Mouse (Mus musculus) neutrophil, adult 59 days (primary cell): ENCODE results near the gene Kansl3. TPM values are rescaled to one million over a fixed set of nuclear protein-coding genes. Genes with fewer than 3 reads are reported as not detected.

ENCODE experiments used
- total RNA-seq, 2 experiments: library from RNA; stranded (reverse); gene quantifications; 1 replicate in 1 of 2; 2 replicates in 1 of 2; pipeline ENCODE4 v1.2.4; 2023

The Kansl3 gene
- total RNA-seq = 10 to 100 TPM; 43.3 to 54.0 TPM

GRCm38 (mm10) chr1:36368969-36369645 lies at the start of gene Kansl3:
TSS of gene Kansl3 (minus strand) at chr1:36369181.

GRCm38 (mm10) chr1:36371934-36372845 lies 3.2 kb upstream of the Kansl3 start, which contains the start of gene Fer1l5:
TSS of gene Fer1l5 (plus strand) at chr1:36372291.

GRCm38 (mm10) chr1:36307495-36308280 lies 61.3 kb downstream of the Kansl3 start, which contains the start of gene Arid5a:
TSS of gene Arid5a (plus strand) at chr1:36307733.

Other genes starting within 250 kb of the Kansl3 start
- gene Uggt1, start 124.5 kb downstream of the Kansl3 start, total RNA-seq = 10 to 100 TPM; 63.7 to 67.1 TPM
- 100 to 1,000 TPM; 151 to 160 TPM for gene Neurl3, start 94.5 kb downstream of the Kansl3 start, total RNA-seq
- gene Arid5a, start 61.4 kb downstream of the Kansl3 start, total RNA-seq = 10 to 100 TPM; 81.7 to 83.1 TPM
- not detected for gene Fer1l5, start 3.1 kb upstream of the Kansl3 start, total RNA-seq
- 10 to 100 TPM; 37.2 to 48.0 TPM for gene Lman2l, start 76.1 kb upstream of the Kansl3 start, total RNA-seq
- 10 to 100 TPM; 27.7 to 28.9 TPM for gene Cnnm4, start 102.4 kb upstream of the Kansl3 start, total RNA-seq
- 10 to 100 TPM; 23.1 to 28.8 TPM for gene Cnnm3, start 142.7 kb upstream of the Kansl3 start, total RNA-seq
- 1 to 10 TPM; 3.8 to 6.2 TPM for gene Ankrd23, start 167.7 kb upstream of the Kansl3 start, total RNA-seq
- not detected for gene Gm42417, start 170.2 kb upstream of the Kansl3 start, total RNA-seq
- 1 to 10 TPM; 4.2 to 5.1 TPM for gene Ankrd39, start 178.3 kb upstream of the Kansl3 start, total RNA-seq
- gene Sema4c, start 189.2 kb upstream of the Kansl3 start, total RNA-seq = 1 to 10 TPM in 1 of 2 experiments, under 1 TPM in 1; 0.73 to 2.0 TPM